Mouse (Mus musculus) kidney, adult 2 months (tissue): ENCODE results near the gene Gm13762.

Experiments
- CTCF ChIP-seq: fragments of 200-500 bp; conservative IDR thresholded peaks from 2 replicates; pipeline ENCODE4 v1.5.1; 2011; ENCODE audit warnings: low read depth, mild to moderate bottlenecking, control low read depth, low read length, moderate library complexity, mixed read lengths; ENCODE audit not compliant: insufficient read depth, insufficient read length
- POLR2A ChIP-seq: fragments of 200-500 bp; IDR thresholded peaks from one replicate; pipeline ENCODE4 v1.6.1; 2011; ENCODE audit warnings: low read depth, low read length, control low read depth

DNA sequence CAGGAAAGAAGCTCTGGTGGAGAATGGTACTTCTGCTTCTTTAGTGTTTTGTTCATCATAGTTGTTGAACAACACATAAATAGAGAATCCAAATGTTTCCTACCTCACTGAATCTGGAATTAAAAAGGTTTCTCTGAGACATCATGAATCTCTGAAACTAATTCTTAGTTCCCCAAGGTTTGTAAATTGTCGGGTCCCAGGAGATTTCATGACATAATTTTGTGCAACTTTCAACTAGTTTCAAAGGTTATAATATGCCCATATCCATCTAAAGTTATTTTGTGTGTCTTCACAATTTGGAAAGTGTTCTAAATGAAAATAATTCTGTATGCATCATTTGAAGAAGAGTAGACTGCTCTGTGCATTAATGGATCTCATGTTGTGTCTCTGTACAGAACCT is 38.2 kb upstream of the Gm13762 start, which contains the start of gene Olfr1216:
- TF ChIP-seq CTCF (no peak), POLR2A (no peak)
